Mouse (Mus musculus) stomach, embryonic 14.5 days (tissue): ENCODE measurements at regions not wholly inside any gene's neighbourhood (a gene's known extent, or its start where the extent isn't known, plus 50 kb on each side); places are given as distances from the start of the nearest gene placed in this dataset.

ENCODE experiments used
- ATAC-seq: fragments of 200-750 bp; cut with Nextera tagmentation; 2 replicates; pipeline ENCODE4 v1.8.0; 2017; ENCODE audit warnings: low read depth, moderate TSS enrichment; ENCODE audit not compliant: insufficient number of reproducible peaks, insufficient read depth, low FRiP score
- H3K27ac ChIP-seq: fragments of 300-500 bp; sonication (generic); 2 replicates; pipeline ENCODE4 v1.5.1; 2014; ENCODE audit warnings: mild to moderate bottlenecking, low read length, moderate library complexity, mixed read lengths
- H3K27me3 ChIP-seq: fragments of 300-500 bp; sonication (generic); 2 replicates; pipeline ENCODE4 v1.6.1; 2014; ENCODE audit warnings: low read length, control low read depth, mixed read lengths; ENCODE audit not compliant: control insufficient read depth, insufficient read depth
- H3K36me3 ChIP-seq: fragments of 300-500 bp; sonication (generic); 2 replicates; pipeline ENCODE4 v1.6.1; 2014; ENCODE audit warnings: mild to moderate bottlenecking, control low read depth, low read length, moderate library complexity, mixed read lengths; ENCODE audit not compliant: control insufficient read depth, insufficient read depth
- H3K4me1 ChIP-seq: fragments of 300-500 bp; sonication (generic); 2 replicates; pipeline ENCODE4 v1.6.1; 2014; ENCODE audit warnings: low read length, control low read depth, mixed read lengths; ENCODE audit not compliant: control insufficient read depth, insufficient read depth
- H3K4me2 ChIP-seq: fragments of 300-500 bp; sonication (generic); replicated peaks from 2 replicates; pipeline ENCODE4 v1.6.1; 2014; ENCODE audit warnings: low read depth, low read length, control low read depth
- H3K4me3 ChIP-seq: fragments of 300-500 bp; sonication (generic); 2 replicates; pipeline ENCODE4 v1.5.1; 2014; ENCODE audit warnings: low read depth, low read length, control low read depth
- H3K9ac ChIP-seq: fragments of 300-500 bp; sonication (generic); replicated peaks from 2 replicates; pipeline ENCODE4 v1.6.1; 2014; ENCODE audit warnings: low read depth, mild to moderate bottlenecking, control low read depth, low read length, moderate library complexity, mixed read lengths
- H3K9me3 ChIP-seq: fragments of 300-500 bp; sonication (generic); 2 replicates; pipeline ENCODE4 v1.6.1; 2016; ENCODE audit warnings: low read depth, low read length, control low read depth; ENCODE audit not compliant: control insufficient read depth
- WGBS: fragments of 180-500 bp; shearing (Covaris S2); extraction: QIAGEN DNeasy Blood & Tissue Kit; methylation state at CpG from one replicate; pipeline ENCODE4 v1.1.7; 2014; 5-methylcytosine and 5-hydroxymethylcytosine counted together

- 54% methylated on average over 3 of the region's 3 CpGs for WGBS
- peak; percentile 67; the same call in 1 of the 2 replicates for ATAC-seq
- H3K9me3 ChIP-seq = no peaks in the 10 kb centered on the region
- no peak overlapping the region for H3K27ac ChIP-seq
- H3K36me3 ChIP-seq = no peaks in the 10 kb centered on the region
- peaks cover 3% of the 10 kb centered on the region for H3K4me1 ChIP-seq
- no peak overlapping the region for H3K9ac ChIP-seq
- no peaks in the 10 kb centered on the region for H3K27me3 ChIP-seq
- no peak overlapping the region for H3K4me3 ChIP-seq
- no peak overlapping the region for H3K4me2 ChIP-seq
These were observed 331.3 kb downstream of the Gm826 start for GRCm38 (mm10) chr2:160002695-160003094.

- Histone ChIP-seq H3K9me3 (no peaks in the 10 kb centered on the region), H3K27ac (no peak overlapping the region), H3K36me3 (no peaks in the 10 kb centered on the region), H3K4me2 (no peak overlapping the region), H3K9ac (no peak overlapping the region), H3K4me3 (no peak overlapping the region), H3K27me3 (no peaks in the 10 kb centered on the region), H3K4me1 (peaks cover 3% of the 10 kb centered on the region)
- 65% methylated on average over 4 of the region's 4 CpGs for WGBS
- ATAC-seq = no peak
These were observed 333.5 kb downstream of the Gm826 start for GRCm38 (mm10) chr2:160000449-160000848.

GRCm38 (mm10) chr2:159997395-159997794 is 336.6 kb downstream of the Gm826 start:
- H3K9me3 ChIP-seq = no peaks in the 10 kb centered on the region
- no peak for ATAC-seq
- H3K4me3 ChIP-seq = no peak overlapping the region
- H3K36me3 ChIP-seq = no peaks in the 10 kb centered on the region
- no peak overlapping the region for H3K27ac ChIP-seq
- H3K4me1 ChIP-seq = no peaks in the 10 kb centered on the region
- H3K4me2 ChIP-seq = no peak overlapping the region
- WGBS = 77% methylated on average over 9 of the region's 9 CpGs
- H3K9ac ChIP-seq = no peak overlapping the region
- no peaks in the 10 kb centered on the region for H3K27me3 ChIP-seq

- ATAC-seq = no peak
- Histone ChIP-seq H3K9ac (no peak overlapping the region), H3K4me1 (no peaks in the 10 kb centered on the region), H3K27me3 (no peaks in the 10 kb centered on the region), H3K9me3 (no peaks in the 10 kb centered on the region), H3K36me3 (no peaks in the 10 kb centered on the region), H3K27ac (no peak overlapping the region), H3K4me3 (no peak overlapping the region), H3K4me2 (no peak overlapping the region)
- WGBS = 69% methylated on average over 3 of the region's 3 CpGs
These were observed 339.5 kb downstream of the Gm826 start for GRCm38 (mm10) chr2:159994490-159994889.

GRCm38 (mm10) chr2:159986719-159987118 is 347.2 kb downstream of the Gm826 start:
- ATAC-seq = no peak
- H3K4me2 ChIP-seq = no peak overlapping the region
- no peaks in the 10 kb centered on the region for H3K4me1 ChIP-seq
- H3K4me3 ChIP-seq = no peak overlapping the region
- 92% methylated on average over 7 of the region's 7 CpGs for WGBS
- no peaks in the 10 kb centered on the region for H3K27me3 ChIP-seq
- no peaks in the 10 kb centered on the region for H3K36me3 ChIP-seq
- no peak overlapping the region for H3K9ac ChIP-seq
- no peak overlapping the region for H3K27ac ChIP-seq
- H3K9me3 ChIP-seq = no peaks in the 10 kb centered on the region

- Histone ChIP-seq H3K27me3 (no peaks in the 10 kb centered on the region), H3K4me3 (no peak overlapping the region), H3K36me3 (no peaks in the 10 kb centered on the region), H3K27ac (no peak overlapping the region), H3K4me1 (no peaks in the 10 kb centered on the region), H3K4me2 (no peak overlapping the region), H3K9me3 (no peaks in the 10 kb centered on the region), H3K9ac (no peak overlapping the region)
- ATAC-seq = no peak
- WGBS = 79% methylated on average over 3 of the region's 3 CpGs
These were observed 352.3 kb downstream of the Gm826 start for GRCm38 (mm10) chr2:159981694-159982093.

- 58% methylated on average over 1 of the region's 1 CpGs for WGBS
These were observed 383.6 kb downstream of the Gm826 start for GRCm38 (mm10) chr2:159950369-159950768.

GRCm38 (mm10) chr2:159949046-159949445 is 384.9 kb downstream of the Gm826 start:
- H3K4me2 ChIP-seq = no peak overlapping the region
- H3K9ac ChIP-seq = no peak overlapping the region
- H3K36me3 ChIP-seq = no peaks in the 10 kb centered on the region
- 82% methylated on average over 4 of the region's 4 CpGs for WGBS
- no peaks in the 10 kb centered on the region for H3K9me3 ChIP-seq
- ATAC-seq = no peak
- no peaks in the 10 kb centered on the region for H3K4me1 ChIP-seq
- no peak overlapping the region for H3K4me3 ChIP-seq
- no peaks in the 10 kb centered on the region for H3K27me3 ChIP-seq
- H3K27ac ChIP-seq = no peak overlapping the region

More at GRCm38 (mm10) chr2:159950369-159950768, 383.6 kb downstream of the Gm826 start:
- H3K4me2 ChIP-seq = no peak overlapping the region
- H3K27me3 ChIP-seq = no peaks in the 10 kb centered on the region
- H3K4me1 ChIP-seq = no peaks in the 10 kb centered on the region
- ATAC-seq = no peak
- no peaks in the 10 kb centered on the region for H3K36me3 ChIP-seq
- no peaks in the 10 kb centered on the region for H3K9me3 ChIP-seq
- H3K4me3 ChIP-seq = no peak overlapping the region
- no peak overlapping the region for H3K9ac ChIP-seq
- no peak overlapping the region for H3K27ac ChIP-seq

- no peak overlapping the region for H3K4me2 ChIP-seq
These were observed 403.2 kb downstream of the Gm826 start for GRCm38 (mm10) chr2:159930744-159931143.

More at GRCm38 (mm10) chr2:159930744-159931143, 403.2 kb downstream of the Gm826 start:
- no peak overlapping the region for H3K4me3 ChIP-seq
- no peak overlapping the region for H3K27ac ChIP-seq
- no peaks in the 10 kb centered on the region for H3K9me3 ChIP-seq
- WGBS = 66% methylated on average over 2 of the region's 2 CpGs
- no peaks in the 10 kb centered on the region for H3K27me3 ChIP-seq
- H3K4me1 ChIP-seq = no peaks in the 10 kb centered on the region
- H3K36me3 ChIP-seq = no peaks in the 10 kb centered on the region
- no peak overlapping the region for H3K9ac ChIP-seq
- ATAC-seq = no peak
